Mouse (Mus musculus): Measurements from ENCODE around the gene Naa80.
A peak's percentile ranks its signal among the peaks of the same experiment; 100 is the strongest.

The Naa80 gene

DNA sequence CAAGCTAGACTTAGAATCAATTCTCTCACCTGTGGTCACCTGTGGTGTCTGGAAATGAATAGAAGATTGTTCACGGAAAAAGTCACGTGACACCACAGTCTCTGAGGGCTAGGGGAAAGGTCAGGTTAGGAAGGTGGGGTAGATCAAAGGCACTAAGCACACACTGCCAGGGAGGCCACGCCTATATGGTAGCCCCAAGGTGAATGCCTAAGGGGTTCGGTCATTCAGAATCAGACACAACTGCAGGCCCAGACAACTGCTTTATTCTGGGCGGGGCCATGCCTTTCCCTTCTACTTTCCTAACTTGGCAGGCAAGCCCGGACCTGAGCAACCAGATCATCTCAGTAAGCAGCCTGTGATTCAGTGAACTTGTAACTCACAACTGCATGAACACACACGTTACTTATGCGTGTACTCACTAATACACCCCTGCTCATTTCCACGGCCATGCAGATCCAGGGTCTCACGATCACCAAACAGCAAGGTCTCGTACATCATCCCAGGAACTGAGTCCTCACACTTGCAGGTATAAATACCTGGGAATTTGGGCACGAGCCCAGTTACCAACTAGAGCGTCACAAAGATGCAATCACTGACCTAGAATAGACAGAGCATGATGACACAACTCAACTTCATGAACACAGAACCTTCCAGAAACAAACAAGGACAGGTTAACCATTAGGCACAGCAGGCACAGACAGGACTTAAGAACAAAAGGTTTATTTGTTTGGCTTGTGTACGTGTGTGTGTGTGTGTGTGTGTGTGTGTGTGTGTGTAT lies 2.9 kb upstream of the Naa80 start:
- DNase-seq, result no peak

DNA sequence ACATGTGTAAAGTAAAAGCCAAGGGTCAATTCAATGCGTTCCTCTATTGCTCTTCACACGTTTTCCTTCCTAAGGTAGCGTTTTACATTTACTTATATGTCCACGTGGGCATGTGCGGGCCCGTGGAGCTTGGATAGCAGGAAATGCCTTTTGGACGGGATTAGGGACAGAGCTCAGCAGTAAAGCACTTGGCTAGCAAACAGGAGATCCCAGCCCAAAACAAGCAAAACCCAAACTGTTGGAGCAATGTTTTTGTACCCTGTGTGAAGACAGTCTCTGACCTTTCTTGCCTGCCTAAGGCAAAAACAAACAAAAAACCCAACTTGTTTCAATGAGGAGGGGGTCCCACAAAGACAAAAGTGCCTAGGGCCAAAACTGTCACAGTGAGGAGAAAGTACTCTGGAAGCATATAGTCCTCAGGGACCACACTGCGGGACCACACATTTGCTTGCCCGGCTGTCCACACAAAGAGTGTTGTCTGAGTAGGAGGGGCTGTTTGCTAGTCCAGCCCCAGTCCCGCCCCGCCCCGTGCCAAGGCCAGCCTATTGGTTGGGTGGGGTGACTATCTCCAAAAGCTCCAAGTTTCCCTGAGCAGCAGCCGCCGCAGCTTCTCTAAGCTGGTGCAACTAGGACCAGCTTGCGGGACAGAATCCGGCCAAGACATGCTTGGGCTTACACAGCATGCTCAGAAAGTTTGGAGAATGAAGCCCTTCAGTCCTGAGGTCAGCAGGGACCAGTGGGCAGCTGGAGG lies 2.2 kb upstream of the Naa80 start, which contains the start of gene Hyal1:
TSS of gene Hyal1 (plus strand) at position 571 of the 751 bp plus-strand sequence.
- DNase-seq, result peak; percentile 68

DNA sequence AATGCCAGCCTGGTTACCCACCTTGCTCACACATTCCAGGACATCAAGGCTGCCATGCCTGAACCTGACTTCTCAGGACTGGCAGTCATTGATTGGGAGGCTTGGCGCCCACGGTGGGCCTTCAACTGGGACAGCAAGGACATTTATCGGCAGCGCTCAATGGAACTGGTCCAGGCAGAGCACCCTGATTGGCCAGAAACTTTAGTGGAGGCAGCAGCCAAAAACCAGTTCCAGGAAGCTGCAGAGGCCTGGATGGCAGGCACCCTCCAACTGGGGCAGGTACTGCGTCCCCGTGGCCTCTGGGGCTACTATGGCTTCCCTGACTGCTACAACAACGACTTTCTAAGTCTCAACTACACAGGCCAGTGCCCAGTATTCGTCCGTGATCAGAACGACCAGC lies 816 bp upstream of the Naa80 start:
- DNase-seq, result no peak

DNA sequence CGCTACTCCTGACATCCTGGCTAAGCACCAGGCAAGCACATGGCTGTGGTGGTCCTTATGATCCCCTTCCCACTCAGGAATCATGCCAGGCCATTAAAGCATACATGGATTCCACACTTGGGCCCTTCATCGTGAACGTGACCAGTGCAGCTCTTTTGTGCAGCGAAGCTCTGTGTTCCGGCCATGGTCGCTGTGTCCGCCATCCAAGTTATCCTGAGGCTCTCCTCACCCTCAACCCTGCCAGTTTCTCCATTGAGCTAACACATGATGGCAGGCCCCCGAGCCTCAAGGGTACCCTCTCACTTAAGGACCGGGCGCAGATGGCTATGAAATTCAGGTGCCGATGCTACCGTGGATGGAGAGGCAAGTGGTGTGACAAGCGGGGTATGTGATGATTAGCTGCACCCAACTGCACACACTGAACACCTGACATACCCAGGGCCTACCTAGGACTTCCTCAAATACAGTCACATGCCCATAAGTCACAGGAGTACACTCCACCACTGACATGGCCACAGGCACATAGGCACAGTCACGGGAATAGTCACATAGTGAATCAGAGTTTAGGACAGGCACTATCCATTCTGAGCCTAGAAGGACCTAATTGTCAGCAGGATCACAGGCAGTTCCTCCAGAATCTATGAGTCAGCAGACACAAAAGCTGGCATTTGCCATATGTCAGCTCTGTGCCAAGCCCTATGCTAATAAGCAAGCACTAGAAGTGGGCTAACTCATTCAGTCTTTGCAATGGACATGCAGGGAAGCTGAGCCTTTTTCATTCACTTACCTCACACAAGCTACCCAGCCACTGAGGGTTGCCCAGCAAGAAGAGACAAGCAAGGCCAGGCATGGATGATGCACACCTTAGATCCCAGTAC lies 575 bp downstream of the Naa80 start:
- DNase-seq, result no peak

DNA sequence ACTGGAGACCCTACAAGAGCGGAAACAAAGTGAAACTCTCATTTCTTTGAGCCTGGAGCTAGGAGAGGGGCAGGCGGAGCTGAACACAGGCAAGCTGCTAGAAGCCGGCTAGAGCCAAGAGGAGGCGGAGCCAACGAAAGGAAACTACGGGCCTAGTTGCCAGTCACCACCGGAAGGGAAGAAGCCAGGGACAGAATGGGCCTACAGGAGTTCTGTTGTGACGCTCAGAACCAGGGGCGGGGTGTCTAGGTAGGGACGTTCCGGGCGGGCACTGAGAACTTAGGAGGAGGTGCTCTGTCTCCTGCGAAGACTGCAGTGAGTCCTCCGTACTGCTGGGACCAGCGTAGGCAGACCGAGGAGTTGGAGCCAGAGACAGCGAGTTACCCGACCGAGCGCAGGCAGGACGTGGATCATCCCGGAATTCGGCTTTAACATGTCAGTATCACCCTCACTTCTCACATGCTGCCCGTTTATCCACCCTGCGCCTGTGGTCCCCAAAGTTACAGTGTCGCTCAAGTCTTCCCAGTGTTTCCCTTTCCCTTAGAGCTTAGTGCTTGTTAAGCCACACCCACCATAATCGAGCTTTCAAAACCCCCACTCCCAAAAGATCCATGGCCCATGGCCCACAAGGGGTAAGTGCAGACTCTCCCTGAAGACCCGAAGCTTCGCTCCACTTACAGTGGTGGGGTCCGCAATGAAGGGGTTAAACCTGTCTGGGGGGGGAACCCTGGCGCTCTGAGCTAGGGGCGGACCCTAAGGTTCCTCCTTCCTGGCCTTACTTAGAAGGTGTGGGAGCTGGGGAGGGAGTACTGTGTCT lies 2.0 kb downstream of the Naa80 start, which contains the start of gene Hyal3:
TSS of gene Hyal3 (plus strand) at position 318 of the 817 bp plus-strand sequence.
- DNase-seq, result peak; percentile 75

DNA sequence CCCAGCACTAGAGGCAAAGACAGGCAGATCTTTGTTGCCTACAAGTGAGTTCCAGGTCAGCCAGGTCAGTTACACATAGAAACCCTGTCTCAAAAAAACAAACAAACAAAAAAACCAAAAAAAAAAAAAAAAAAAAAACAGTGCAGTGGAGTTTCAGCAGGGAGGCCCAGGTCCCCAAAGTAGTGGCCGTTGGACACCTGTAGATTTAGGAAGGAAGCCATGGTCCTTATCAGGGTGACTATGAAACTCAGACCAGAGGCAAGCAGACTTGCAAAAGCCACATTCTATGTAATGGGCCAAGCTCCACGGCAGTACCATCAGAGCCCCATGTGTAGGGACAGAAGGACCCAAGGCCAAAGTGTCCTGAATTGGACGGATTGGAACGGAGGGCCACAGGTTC lies 2.9 kb downstream of the Naa80 start:
- no peak for DNase-seq

DNA sequence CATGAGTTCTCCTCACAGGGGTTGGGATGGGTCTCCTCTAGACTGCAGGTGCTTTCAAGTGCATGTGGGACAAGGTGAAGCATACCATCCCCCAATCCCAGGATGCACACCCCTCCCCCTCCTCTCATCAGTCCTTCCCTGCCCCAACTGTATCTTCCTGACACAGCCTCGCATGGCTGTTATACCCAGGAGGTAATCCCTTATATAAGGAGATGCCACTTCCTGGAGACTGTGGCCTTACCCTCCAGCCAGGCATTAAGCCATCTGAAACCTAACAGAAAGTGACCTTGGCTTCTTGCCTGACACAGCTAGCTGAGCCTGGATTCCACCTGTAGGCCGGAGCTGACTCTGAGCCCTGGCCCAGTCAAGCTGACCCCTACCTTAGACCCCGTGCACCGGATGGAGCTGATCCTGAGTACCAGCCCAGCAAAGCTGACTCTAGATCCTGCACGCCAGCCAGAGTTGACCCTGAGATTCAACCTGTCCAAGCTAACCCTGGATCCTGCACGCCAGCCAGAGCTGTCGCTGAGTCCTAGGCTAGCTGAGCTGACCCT lies 3.9 kb downstream of the Naa80 start:
- DNase-seq, result no peak

DNA sequence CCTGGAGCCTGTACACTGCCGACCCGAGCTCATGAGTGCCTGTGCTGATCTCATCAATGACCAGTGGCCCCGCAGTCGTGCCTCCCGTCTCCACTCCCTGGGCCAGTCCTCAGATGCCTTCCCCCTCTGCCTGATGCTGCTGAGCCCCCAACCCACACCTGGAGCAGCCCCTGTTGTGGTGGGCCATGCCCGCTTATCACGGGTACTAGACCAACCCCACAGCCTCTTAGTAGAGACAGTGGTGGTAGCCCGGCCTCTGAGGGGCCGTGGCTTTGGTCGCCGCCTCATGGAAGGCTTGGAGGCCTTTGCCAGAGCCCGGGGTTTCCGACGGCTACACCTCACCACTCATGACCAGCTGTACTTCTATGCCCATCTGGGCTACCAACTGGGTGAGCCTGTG lies 4.5 kb downstream of the Naa80 start:
- DNase-seq, result no peak

DNA sequence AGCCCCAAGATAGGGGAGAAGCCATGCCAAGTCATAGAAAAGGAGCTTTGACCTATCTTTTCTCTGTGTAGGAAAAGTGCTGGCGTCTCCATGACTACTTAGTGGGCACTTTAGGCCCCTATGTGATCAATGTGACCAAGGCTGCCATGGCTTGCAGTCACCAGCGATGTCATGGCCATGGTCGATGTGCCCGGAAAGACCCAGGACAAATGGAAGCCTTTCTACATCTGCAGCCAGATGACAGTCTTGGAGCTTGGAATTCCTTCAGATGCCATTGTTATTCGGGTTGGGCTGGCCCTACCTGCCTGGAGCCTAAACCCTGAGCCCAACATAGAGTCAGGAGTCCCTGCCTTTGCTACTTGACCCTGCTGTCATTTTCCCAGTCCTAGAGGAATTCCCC lies 7.8 kb downstream of the Naa80 start:
- DNase-seq, result no peak

DNA sequence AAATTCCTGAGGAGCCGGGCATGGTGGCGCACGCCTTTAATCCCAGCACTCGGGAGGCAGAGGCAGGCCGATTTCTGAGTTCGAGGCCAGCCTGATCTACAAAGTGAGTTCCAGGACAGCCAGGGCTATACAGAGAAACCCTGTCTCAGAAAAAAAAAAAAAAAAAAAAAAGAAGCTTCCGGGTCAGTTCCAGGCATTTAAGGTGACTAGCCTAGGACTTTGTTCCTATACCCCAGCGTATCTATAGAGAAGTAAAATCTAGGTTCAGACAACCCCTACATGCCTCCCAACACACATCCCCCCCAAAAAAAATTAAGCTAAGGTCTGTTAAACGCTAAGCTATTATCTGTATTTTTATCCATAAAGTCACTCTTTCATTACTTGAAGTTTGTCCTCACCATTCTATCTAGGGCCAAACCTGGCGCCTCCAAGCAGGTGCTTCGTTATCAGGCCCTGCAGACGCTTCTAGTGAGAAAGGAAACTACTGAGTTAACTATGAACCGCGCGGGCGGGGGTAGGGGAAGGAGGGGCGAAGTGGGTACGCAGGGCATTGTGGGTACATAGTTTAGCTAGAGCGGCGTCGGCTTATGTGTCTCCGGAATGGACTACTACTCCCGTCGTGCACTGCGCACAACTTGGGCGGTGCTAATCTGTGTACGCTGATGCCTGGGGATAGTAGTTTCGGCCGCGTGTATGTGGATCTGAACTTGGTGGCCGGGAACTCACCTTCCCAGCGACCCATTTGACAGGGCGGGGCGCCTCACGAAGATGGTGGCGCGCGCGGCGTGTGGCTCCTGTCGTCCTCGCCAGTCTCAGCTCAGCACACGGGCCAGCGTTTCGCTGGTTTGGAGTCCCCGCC lies 8.5 kb downstream of the Naa80 start, which contains the start of gene Ifrd2:
TSS of gene Ifrd2 (plus strand) at position 669 of the 859 bp plus-strand sequence.
- peak; percentile 91 for DNase-seq

DNA sequence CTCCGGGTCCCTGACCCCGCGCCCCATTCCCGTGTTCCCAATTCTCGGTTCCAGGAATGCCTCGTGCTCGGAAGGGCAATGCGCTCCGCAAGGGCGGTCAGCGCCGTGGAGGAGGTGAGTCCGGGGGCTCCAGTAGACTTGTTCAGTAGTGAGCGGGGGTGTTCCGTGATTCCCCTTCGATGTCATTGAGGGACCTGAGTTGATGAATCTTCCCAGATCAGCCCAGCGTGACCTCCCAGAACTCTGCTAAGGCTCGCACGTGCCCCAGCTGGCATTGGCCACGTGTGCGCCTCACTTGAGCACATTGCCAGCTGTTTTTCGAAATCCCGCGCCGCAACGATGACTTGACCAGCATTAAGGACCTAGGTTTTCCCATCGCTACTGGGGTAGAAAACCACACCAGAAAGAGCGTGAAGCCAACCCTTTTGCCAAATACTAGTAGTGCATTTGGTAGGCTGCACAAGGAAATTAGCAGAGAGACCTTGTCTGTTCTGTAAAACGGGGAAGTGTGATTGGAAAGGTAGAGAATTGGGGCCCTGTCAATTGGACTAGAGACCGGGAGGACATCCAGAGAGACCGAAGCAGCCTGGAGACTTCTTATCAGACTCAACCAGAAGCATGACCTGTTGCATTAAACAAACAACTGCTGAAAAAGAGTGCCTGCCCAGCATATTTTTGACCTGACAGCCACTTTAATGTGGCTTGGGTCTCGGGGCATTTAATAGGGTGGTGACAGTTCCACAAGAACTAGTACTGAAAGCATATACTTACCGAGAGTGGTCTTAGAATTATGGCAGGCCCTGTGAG lies 9.3 kb downstream of the Naa80 start:
- peak; percentile 42 for DNase-seq

DNA sequence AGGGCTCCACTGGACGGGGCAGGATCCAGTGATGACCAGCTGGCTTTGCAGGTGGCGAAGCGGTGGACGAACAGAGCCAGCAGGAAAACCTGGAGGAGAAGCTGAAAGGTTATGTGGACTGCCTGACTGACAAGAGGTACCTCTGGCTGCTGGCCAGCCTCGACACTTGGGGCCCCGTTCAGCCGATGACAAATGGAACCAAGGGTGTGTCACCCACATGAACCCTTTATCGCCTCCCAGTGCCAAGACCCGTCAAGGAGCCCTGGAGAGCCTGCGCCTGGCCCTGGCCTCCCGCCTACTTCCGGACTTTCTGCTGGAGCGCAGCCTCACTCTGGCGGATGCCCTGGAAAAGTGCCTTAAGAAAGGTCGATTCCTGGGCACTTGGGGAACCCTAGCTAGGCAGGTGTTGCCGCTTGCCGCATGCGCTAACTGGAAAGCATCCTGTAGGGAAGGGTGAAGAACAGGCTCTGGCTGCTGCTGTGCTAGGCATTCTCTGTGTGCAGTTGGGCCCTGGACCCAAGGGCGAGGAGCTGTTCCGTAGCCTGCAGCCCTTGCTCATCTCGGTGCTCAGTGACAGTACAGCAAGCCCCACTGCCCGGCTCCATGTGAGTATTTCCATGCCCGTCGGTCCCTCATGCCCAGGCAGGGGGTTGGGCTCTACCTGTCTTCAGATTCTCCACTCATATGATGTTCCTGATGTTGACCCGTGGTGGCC lies 11.5 kb downstream of the Naa80 start:
- DNase-seq, result no peak

DNA sequence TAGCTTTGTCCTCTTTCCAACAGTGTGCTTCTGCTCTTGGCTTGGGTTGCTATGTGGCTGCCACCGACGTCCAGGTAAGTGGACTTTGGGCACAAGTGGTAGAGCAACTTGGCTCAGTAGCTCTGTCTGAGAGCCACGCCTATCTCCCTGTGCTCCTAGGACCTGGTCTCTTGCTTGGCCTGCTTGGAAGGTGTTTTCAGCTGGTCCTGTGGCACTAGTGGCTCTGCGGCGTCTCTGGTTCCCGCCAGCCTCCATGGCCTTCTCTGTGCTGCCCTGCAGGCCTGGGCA lies 12.0 kb downstream of the Naa80 start:
- no peak for DNase-seq

DNA sequence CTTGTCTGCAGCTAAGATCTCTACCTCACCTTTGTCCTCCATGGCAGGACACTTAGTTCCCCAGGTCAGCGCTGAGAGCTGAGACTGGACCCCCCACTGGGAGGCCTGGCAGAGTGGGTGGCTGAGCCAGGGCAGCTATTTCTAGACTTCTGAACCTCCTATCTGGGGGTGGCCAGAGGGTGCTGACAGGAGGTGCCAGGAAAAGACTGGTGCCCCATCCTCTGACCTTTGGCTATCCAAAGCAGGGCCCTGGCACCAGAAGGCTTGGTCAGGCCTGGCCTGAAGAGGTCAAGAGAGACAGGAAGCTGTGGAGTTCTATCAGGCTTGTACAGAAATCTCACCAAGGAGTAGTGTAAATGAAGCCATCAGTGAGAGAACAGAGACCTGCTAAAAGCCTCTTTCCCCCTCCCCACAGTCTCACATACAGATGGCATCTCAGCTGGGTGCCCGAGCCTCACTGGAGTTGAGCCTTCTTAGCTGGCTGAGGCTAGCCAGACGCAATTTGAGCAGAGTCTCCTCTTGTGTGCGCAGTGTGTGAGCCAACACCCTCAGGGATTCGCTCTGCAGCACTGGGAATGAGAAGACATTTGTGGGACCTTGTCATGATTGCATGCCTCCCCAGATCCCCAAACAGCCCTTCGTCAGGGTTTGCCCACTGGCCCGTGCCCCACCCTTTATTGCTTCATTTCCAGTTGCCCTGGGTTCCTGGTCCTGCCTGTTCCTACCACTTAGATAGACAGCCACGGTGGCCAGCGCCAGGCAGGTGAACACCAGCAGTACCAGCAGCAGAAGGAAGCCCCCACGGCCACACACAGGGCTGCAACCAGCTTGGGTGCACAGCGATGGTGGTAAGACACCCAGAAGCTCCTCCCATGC lies 14.7 kb downstream of the Naa80 start:
- no peak for DNase-seq

DNA sequence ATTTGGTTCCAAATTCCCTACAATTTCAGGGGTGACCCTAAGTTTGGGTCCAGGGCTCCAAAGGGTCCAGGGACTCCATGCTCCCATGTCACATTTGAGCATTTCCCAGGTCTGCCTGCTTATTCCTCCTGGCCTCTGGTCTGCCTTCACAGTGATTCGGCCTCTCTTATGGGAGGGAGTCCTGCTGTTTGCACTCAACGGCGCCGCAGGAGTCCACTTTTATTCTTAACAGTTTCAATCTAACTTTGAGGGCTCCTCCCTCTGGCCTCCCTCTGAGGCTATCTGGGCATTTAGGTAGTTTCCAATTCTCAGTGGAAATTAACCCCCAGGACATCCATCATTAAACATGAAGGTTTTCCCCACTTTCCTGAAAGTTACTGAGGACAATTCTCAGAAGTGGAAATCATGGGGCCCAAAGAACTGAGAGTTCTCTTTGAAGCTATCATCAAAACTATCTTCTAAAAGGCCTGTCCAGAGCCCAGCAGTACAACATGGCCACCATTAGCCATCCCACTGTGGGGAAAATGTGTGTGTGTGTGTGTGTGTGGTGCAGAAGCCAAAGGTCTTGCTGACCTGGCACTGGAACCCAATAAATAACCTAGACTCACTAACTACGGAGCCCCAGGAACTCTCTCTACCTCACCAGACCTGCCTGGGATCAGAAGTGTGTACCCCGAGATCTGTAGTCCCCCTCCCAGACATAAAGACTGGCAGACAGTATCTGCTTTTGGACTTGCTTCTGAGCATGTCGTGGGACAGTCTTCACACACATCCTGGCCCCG lies 15.8 kb downstream of the Naa80 start:
- DNase-seq, result no peak

DNA sequence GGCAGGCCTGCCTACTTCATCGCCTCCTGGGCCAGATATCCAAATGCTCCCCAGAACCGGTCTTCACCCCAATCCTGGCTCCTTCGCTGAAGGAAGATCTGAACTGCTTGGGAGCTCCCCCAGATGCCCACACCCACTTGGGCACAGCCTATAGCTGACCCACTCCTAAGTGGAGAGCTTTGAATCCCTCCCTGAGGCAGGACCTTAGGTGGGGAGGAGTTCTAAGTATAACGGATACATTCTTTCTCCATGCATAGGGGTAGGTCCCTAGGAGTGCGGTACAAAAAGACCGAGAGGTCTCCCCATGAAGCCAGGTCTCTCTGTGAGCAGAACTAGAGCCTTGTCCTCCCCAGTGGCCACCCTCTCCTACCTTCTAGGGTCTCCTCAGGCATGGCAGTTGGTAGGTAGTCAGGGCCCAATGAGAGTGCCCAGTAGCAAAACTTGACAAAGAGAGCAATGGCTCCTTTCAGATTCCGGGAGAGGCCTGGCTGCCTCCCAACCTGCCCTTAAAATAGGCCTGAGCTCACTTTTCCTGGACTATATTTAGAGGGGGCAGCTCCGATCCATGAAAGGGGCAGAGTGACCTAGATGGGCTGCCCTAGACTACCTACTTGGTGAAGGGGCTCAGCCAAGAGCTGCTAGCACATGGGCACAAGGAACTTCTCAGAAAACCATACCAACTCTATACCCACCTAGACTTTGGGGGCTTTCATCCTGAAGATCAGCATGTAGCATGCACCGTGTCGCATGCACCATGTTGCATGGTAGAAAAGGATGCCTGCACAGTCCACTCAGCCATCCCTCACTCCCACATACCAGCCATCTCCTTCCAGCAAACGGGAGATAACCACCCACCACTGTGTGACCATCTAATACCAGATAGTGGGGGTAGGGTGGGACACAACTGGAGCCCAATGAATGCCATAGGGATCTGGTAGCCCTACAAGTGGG lies 18.2 kb downstream of the Naa80 start:
- no peak for DNase-seq

All from right cerebral cortex, postnatal 4 days (tissue).